Mouse (Mus musculus): Measurements from ENCODE around the gene Krtap28-13. TPM values are rescaled to one million over a fixed set of nuclear protein-coding genes. Genes with fewer than 3 reads are reported as not detected.

Gene Krtap28-13
- polyA plus RNA-seq, 1 experiment from 2014 or later, result not detected

DNA sequence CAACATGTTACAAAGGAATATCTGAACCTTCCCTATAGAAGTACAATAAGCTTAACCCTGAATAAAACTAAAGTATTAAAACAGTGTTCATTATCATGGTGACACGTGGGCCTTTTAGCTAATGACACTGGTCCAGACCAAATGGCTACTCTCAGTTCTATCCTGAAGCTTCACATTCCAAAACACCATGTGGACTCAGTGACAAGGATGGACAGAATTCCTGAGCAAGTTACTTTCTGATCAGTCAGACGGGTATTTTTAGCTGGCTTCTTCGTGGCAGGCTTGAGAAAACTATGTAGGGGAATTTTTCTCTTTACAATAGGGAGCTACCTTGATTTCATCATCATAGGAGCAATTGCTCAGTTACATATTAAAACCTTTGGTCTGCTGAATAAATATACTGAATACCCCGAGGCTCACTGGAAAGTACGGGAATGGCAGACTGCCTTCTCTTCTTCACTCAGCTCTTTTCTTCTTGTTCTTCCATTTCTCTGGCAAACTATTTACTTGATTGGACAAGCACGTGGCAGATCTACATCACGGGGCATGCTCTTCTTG lies 38.9 kb downstream of the Krtap28-13 start:
- ATAC-seq (ENCODE audit: low FRiP score), result no peak
- H3K4me3 ChIP-seq (replicated peaks), result no peak overlapping the region
- no peaks in the 10 kb centered on the region for H3K9me3 ChIP-seq
- H3K27me3 ChIP-seq, result no peaks in the 10 kb centered on the region
- 75% methylated on average over 7 of the region's 7 CpGs for WGBS
- no peak overlapping the region for H3K4me2 ChIP-seq
- H3K9ac ChIP-seq, result no peak overlapping the region
- H3K4me1 ChIP-seq, result no peaks in the 10 kb centered on the region; the same call in 1 of the 2 replicates
- H3K36me3 ChIP-seq (replicated peaks), result no peaks in the 10 kb centered on the region
- H3K27ac ChIP-seq, result no peak overlapping the region

GRCm38 (mm10) chr1:83101891-83102290 lies 41.2 kb downstream of the Krtap28-13 start:
- H3K4me2 ChIP-seq, result no peak overlapping the region
- H3K27me3 ChIP-seq, result no peaks in the 10 kb centered on the region
- H3K27ac ChIP-seq, result no peak overlapping the region
- H3K36me3 ChIP-seq (replicated peaks), result no peaks in the 10 kb centered on the region
- no peak overlapping the region for H3K9ac ChIP-seq
- H3K4me1 ChIP-seq, result no peaks in the 10 kb centered on the region; the same call in 1 of the 2 replicates
- no peak overlapping the region for H3K4me3 ChIP-seq (replicated peaks)
- no peaks in the 10 kb centered on the region for H3K9me3 ChIP-seq
- peak; percentile 39; the same call in 1 of the 2 replicates for ATAC-seq (ENCODE audit: low FRiP score)
- WGBS, result 31% methylated on average over 3 of the region's 3 CpGs

DNA sequence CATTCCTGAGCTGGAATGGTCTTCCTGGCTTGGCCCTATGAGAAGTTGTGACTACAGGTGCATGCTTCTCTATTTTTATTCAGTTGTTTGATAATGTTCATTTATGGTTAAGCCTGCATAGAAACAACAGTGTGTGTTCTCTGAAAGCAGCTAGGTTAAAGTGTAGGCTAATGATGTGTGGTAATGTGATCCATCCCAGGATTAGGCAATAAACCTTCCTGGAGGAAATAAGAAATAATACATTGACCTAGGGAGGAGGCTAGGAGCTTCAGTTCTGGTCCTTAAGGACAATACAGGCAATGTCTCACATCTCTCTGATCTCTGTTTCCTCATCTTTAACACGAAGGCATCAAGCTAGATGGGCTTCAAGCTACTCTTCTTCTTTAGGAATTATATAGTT lies 44.7 kb downstream of the Krtap28-13 start:
- H3K4me1 ChIP-seq, result no peaks in the 10 kb centered on the region; the same call in 1 of the 2 replicates
- no peaks in the 10 kb centered on the region for H3K27me3 ChIP-seq
- no peak overlapping the region for H3K9ac ChIP-seq
- H3K4me3 ChIP-seq (replicated peaks), result no peak overlapping the region
- no peak for ATAC-seq (ENCODE audit: low FRiP score)
- H3K36me3 ChIP-seq (replicated peaks), result no peaks in the 10 kb centered on the region
- no peak overlapping the region for H3K27ac ChIP-seq
- H3K9me3 ChIP-seq, result no peaks in the 10 kb centered on the region
- H3K4me2 ChIP-seq, result no peak overlapping the region
- 69% methylated on average over 1 of the region's 1 CpGs for WGBS

DNA sequence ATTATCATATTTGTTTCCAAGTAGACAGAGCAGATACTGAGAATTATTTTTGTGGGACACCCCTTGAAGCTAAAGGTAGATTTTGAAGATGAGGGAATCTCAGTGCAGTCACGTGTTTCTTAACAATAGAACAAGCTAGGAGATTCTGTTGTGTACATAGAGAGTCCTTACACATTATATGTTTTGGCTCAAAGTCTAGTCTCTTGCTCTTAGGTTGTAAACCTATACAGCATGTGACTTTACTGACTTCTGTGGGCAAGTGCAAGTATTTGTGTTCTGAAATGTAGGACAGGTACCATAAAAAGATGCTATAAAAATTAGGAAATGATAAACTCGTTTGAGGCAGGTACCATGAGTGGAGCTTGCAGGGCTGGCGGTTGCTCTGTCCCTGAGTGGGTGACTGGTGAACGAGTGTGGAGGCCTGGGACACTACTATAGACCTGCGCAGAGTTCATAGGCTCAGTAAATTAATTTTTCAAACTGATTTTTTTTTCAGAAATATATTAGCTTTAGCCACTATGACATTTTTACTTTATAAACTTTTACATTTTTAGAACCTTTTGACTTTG lies 46.8 kb downstream of the Krtap28-13 start:
- Histone ChIP-seq H3K9me3 (no peaks in the 10 kb centered on the region), H3K27ac (no peak overlapping the region), H3K9ac (no peak overlapping the region), H3K27me3 (no peaks in the 10 kb centered on the region), H3K36me3 (replicated peaks) (no peaks in the 10 kb centered on the region), H3K4me3 (replicated peaks) (no peak overlapping the region), H3K4me2 (no peak overlapping the region), H3K4me1 (no peaks in the 10 kb centered on the region)
- WGBS, result 84% methylated on average over 5 of the region's 5 CpGs
- ATAC-seq (ENCODE audit: low FRiP score), result no peak

GRCm38 (mm10) chr1:83110992-83111391 lies 50.3 kb downstream of the Krtap28-13 start:
- H3K27me3 ChIP-seq, result no peaks in the 10 kb centered on the region
- no peak overlapping the region for H3K9ac ChIP-seq
- no peaks in the 10 kb centered on the region for H3K4me1 ChIP-seq
- H3K9me3 ChIP-seq, result no peaks in the 10 kb centered on the region
- H3K27ac ChIP-seq, result no peak overlapping the region
- no peak overlapping the region for H3K4me3 ChIP-seq (replicated peaks)
- H3K36me3 ChIP-seq (replicated peaks), result no peaks in the 10 kb centered on the region
- no peak for ATAC-seq (ENCODE audit: low FRiP score)
- no peak overlapping the region for H3K4me2 ChIP-seq

Other genes with a start within 250 kb of the Krtap28-13 start
- gene Agfg1, start 221.4 kb upstream of the Krtap28-13 start, polyA plus RNA-seq (2016; fragmentation: Nextera tagmentation; extraction: Ambion mirVana), result 39.5 and 41.8 TPM in 2 replicates
- gene A030005L19Rik, start 147.6 kb upstream of the Krtap28-13 start, polyA plus RNA-seq (2016; fragmentation: Nextera tagmentation; extraction: Ambion mirVana), result not detected in 2 replicates
- gene A030014E15Rik, start 136.0 kb upstream of the Krtap28-13 start, polyA plus RNA-seq (2016; fragmentation: Nextera tagmentation; extraction: Ambion mirVana), result not detected in 2 replicates
- not detected in 2 replicates for gene Gm6217, start 129.5 kb upstream of the Krtap28-13 start, polyA plus RNA-seq (2016; fragmentation: Nextera tagmentation; extraction: Ambion mirVana)
- not detected in 2 replicates for gene A030003K21Rik, start 117.5 kb upstream of the Krtap28-13 start, polyA plus RNA-seq (2016; fragmentation: Nextera tagmentation; extraction: Ambion mirVana)
- gene Gm7544, start 104.9 kb upstream of the Krtap28-13 start, polyA plus RNA-seq (2016; fragmentation: Nextera tagmentation; extraction: Ambion mirVana), result not detected in 2 replicates
- not detected in 2 replicates for gene Gm47955, start 100.6 kb upstream of the Krtap28-13 start, polyA plus RNA-seq (2016; fragmentation: Nextera tagmentation; extraction: Ambion mirVana)
- not detected in 2 replicates for gene Gm47959, start 60.4 kb upstream of the Krtap28-13 start, polyA plus RNA-seq (2016; fragmentation: Nextera tagmentation; extraction: Ambion mirVana)
- gene Slc19a3, start 22.5 kb upstream of the Krtap28-13 start, polyA plus RNA-seq (2016; fragmentation: Nextera tagmentation; extraction: Ambion mirVana), result 0.18 and 0.29 TPM in 2 replicates
- not detected in 2 replicates for gene Krtap28-10, start 18.4 kb upstream of the Krtap28-13 start, polyA plus RNA-seq (2016; fragmentation: Nextera tagmentation; extraction: Ambion mirVana)
- gene Gm47969, start 16.0 kb upstream of the Krtap28-13 start, polyA plus RNA-seq (2016; fragmentation: Nextera tagmentation; extraction: Ambion mirVana), result not detected in 2 replicates
- not detected in 2 replicates for gene A030005K14Rik, start 1.6 kb upstream of the Krtap28-13 start, polyA plus RNA-seq (2016; fragmentation: Nextera tagmentation; extraction: Ambion mirVana)
- not detected in 2 replicates for gene Ccl20, start 55.8 kb downstream of the Krtap28-13 start, polyA plus RNA-seq (2016; fragmentation: Nextera tagmentation; extraction: Ambion mirVana)
- gene Daw1, start 98.8 kb downstream of the Krtap28-13 start, polyA plus RNA-seq (2016; fragmentation: Nextera tagmentation; extraction: Ambion mirVana), result 0.19 and 0.26 TPM in 2 replicates

All from forebrain, embryonic 12.5 days (tissue).